Mouse (Mus musculus): ENCODE measurements around the gene Abce1.
"Not testable (repeated sequence)": the region's sequence is repeated elsewhere in the genome, so short reads cannot be mapped to it uniquely, and the experiment has no call there.

The Abce1 gene

GRCm38 (mm10) chr8:79711064-79711961 is at the start of gene Abce1, which contains the start of gene Anapc10:
Gene Abce1, minus strand, starts transcription at chr8:79711740.
Gene Anapc10, plus strand, starts transcription at chr8:79711820.
- peak; percentile 99 for DNase-seq (ENCODE audit: low spot score in 2 of 2)

GRCm38 (mm10) chr8:79750305-79750704 is 38.8 kb upstream of the Abce1 start:
- DNase-seq (ENCODE audit: low spot score in 2 of 2), result peak in 1 of 2 experiments; percentile 15

- DNase-seq (ENCODE audit: low spot score in 2 of 2), result no peak
Measured at GRCm38 (mm10) chr8:79748591-79748990, 37.1 kb upstream of the Abce1 start.

GRCm38 (mm10) chr8:79748171-79748570 is 36.6 kb upstream of the Abce1 start:
- DNase-seq (ENCODE audit: low spot score in 2 of 2), result no peak

DNA sequence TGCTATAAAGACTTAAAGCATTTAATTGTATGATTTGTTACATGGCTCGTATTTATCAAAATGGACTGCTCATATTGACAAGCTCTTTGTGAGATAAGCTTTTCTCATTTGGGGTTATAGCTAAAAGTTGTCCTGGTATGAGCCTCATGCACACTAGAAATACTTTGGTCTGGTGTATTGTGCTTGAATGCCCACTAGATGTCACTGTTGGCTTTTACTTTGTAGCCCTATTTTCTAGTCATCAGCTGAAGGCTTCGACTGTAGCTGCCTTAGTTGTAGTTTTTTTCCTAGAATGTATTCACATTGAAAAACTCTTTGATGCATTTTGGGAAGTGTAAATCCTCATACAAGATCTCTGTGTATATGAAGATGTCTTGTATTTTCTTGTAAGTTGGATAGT is 22.8 kb upstream of the Abce1 start:
- DNase-seq (ENCODE audit: low spot score in 2 of 2), result peak; percentile 33 to 56

DNA sequence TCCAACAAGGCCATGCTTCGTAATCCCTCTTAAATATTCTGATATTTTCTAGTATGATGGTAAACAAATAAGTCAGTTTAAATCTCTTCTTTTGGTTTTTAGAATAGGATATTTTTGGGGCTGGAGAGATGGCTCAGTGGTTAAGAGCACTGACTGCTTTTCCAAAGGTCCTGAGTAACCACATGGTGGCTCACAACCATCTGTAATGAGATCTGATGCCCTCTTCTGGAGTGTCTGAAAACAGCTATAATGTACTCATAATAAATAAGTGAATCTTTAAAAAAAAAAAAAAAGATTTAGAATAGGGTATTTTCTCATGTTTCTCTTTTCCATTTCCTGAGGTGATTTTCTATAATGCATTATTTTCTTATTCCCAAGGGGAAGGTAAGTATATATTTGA is 16.4 kb upstream of the Abce1 start:
- no peak for DNase-seq (ENCODE audit: low spot score in 2 of 2)

- DNase-seq (ENCODE audit: low spot score in 2 of 2), result no peak
Measured at GRCm38 (mm10) chr8:79724589-79724988, 13.0 kb upstream of the Abce1 start.

DNA sequence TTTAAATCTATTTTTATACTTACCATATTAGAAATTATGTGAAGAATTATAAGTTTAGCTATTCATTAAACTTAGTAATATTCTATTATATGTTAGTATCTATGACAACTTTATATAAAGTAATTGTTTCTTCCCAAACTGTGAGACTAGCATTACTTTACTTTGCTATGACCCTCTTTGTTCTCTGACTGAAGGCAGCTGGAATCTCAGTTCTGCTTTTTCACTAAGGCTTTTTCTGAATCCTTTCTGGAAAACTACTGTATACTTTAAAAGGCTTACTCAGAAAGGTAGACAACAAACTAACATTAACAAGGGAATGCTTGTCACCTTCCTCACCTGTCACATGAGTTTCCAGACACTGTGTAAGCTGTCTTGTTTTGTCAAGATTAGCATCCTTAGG is 11.8 kb upstream of the Abce1 start:
- no peak for DNase-seq (ENCODE audit: low spot score in 2 of 2)

DNA sequence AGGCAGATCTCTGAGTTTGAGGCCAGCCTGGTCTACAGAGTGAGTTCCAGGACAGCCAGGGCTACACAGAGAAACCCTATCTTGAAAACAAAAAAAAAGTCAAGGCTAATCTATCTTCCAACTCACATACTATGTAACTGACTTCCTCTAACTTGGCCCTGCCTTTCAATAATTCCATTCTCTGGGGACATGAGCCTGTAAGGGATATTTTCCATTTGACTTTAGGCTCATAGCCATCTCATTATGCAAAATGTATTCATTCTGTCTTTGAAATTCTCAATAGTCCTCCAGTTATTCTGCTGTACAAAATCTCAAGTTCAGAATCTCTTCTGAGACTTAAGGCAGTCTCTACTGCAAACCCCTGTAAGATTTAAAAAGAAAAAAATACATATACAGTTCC is 10.0 kb upstream of the Abce1 start:
- no peak for DNase-seq (ENCODE audit: low spot score in 2 of 2)

- no peak for DNase-seq (ENCODE audit: low spot score in 2 of 2)
Measured at GRCm38 (mm10) chr8:79712676-79713075, 1.1 kb upstream of the Abce1 start.

DNA sequence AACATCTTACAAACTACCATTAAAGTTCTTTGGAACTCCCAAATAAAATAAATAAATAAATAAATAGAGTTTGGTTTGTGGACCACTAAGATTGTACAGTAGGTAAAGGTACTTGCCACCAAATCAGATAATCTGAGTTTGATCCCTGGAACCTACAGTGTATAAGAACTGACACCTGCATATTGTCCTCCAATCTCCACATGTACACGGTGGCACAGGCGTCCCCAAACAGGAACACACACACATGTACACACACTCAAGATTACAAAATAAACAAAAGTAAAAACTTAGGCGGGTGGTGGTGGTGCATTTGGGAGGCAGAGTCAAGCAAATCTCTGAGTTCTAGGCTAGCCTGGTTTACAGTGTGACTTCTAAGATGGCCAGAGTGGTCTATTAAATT is 4.9 kb downstream of the Abce1 start:
- DNase-seq (ENCODE audit: low spot score in 2 of 2), result no peak

- no peak for DNase-seq (ENCODE audit: low spot score in 2 of 2)
Measured at GRCm38 (mm10) chr8:79692531-79692930, 19.0 kb downstream of the Abce1 start.

DNA sequence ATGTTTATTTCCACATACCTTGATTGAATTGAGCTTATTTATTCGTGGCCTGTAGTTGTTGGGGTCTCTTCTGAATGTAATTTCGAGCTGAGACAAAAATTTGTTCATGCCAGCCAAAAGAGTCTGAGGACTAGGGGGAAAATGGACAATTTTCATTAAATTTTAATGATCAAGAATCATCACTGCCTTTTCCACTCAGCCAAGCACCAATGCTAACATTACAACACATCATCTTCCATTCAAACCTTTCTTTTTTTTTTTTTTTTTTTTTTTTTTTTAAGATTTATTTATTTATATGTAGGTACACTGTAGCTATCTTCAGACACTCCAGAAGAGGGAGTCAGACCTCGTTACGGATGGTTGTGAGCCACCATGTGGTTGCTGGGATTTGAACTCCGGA is 25.6 kb downstream of the Abce1 start:
- not testable (repeated sequence) for DNase-seq (ENCODE audit: low spot score in 2 of 2)

GRCm38 (mm10) chr8:79680965-79681364 is 30.6 kb downstream of the Abce1 start:
- no peak for DNase-seq (ENCODE audit: low spot score in 2 of 2)

DNA sequence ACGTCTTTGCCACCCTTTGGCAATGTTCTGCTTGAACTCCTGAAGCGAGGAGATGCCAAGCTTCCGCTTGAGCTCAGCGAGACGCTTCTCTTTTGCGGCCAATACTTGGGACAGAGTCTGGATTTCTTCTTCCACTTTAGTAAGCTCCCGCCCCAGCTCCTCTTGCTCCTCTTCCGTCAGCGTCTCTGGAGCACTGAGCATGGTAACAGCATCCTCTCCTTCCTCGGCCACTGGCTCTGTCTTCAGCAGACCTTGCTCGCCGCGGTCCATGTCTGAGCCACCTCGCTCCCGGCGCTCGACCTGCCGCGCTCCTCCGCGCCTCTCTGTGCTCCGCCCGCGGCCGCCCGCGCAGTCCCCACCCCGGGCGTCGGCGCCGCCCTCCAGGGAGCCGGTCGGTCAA is 31.0 kb downstream of the Abce1 start:
- peak in 1 of 2 experiments; percentile 27 for DNase-seq (ENCODE audit: low spot score in 2 of 2)

DNA sequence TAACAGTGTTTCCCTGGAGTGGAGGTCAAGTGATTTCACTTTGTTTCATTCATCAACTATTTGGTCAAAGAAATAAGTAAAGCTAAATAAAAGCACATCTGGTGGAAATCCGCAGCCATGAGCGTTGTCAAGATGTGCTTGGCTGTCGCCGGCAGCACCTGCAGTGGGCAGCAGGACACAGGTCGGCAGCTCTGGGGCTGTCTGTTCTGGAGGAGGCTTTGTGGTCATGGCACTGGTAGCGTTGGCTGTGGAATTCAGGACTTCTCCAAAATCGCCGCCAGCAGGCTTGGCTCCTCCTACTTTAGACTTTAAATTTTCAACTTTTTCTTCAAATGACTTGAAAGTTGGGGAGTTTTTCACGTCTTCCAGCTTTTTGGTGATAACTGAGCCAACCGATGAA is 31.5 kb downstream of the Abce1 start:
- not testable (repeated sequence) for DNase-seq (ENCODE audit: low spot score in 2 of 2)

DNA sequence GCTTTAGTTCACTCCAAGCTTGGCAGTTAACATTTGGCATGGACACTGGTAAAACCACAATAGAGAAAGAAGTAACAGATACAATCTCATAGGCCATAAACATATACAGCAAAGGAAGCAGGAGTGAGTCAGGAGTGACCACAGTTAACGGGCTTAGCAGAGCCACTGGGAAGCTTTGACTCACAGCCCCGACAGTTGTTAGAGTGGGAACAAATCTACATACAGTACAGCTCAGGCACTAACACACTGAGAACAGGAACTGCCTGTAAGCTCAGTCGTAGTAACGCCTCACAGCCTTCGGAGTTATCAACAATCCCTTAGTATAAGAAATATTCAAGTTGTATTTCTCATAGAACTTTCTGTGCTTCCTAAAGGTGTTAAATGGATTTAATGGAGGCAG is 32.5 kb downstream of the Abce1 start:
- no peak for DNase-seq (ENCODE audit: low spot score in 2 of 2)

DNA sequence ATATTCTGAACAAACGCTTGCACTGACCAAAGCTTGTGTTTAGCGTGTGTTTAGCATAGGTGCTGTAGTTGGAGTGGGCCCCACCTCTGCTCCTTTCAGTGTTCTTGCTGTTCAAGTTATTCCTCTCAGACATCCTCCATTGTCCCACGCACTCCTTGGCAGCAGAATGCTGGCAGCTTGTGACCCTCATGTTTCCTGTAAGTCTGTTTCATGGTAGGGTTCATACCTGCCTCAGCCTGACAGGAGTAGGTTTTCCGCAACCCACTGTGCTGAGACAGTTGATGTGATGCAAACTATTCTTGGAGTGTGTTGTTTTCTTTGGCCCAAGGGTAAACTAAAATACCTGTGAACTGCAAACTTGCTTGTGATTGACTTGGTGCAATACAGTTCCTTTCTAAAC is 35.1 kb downstream of the Abce1 start:
- no peak for DNase-seq (ENCODE audit: low spot score in 2 of 2)

DNA sequence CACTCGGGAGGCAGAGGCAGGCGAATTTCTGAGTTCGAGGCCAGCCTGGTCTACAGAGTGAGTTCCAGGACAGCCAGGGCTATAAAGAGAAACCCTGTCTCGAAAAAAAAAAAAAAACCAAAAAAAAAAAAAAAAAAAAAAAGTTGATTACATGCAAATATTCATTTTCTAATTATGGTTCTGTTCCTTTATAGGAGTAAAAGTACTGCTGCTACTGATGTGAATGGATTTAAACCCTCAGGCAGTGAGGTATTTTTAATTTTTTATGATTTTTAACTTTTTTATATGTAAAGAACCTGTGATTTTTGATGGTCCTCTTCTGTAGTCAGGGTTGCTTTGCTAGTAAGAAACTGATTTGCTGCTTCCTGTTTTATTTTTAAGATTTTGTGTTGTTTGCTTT is 52.8 kb downstream of the Abce1 start:
- not testable (repeated sequence) for DNase-seq (ENCODE audit: low spot score in 2 of 2)

GRCm38 (mm10) chr8:79653736-79654135 is 57.8 kb downstream of the Abce1 start:
- no peak for DNase-seq (ENCODE audit: low spot score in 2 of 2)

DNA sequence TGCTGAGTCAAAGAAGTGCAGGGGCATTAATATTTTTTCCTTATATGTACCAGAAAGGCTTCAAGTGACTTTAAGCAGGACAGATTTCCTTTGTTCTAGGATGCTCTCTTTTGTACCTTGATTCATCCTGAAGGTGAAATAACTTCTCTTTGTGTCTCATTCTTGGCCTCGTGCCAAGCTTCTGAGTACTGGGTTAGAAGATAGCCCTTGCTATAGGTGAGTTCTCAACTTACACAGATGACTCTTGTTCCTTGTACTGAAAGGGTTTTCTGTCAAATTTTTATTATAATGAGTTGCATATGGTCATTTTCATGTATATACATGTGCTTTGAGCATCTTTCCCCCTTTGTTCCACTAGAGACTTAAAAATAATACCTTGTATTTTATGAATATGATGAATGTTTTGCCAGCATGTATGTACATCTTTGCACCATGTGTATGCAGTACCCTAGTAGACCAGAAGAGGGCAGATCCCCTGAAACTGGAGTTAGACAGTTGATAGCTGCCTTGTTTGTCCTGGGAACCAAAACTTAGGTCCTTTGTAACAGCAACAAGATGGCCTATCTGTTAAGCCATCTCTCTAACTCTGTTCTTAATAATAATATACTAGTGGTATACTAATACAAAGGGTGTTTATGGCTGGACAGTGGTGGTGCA is 61.3 kb downstream of the Abce1 start:
- no peak for DNase-seq (ENCODE audit: low spot score in 2 of 2)

DNA sequence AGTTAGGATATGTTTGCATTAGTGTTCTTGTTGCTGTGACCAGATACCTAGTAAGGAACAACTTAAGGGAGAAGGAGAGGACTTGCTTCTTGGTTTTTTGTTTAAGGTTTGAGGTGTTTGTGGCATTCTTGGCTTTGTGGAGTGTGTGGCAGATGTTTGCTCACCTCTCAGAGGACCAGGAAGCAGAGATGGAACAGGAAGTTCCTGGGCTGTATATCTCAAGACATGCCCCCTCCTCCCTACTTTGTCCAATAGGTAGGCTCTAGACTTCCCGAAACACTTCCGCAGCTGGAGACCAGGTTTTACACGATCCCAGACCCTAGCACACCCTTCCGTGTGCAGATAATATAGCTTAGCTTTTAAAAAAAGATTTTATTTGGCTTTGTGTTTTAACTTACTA is 62.0 kb downstream of the Abce1 start:
- DNase-seq (ENCODE audit: low spot score in 2 of 2), result no peak

DNA sequence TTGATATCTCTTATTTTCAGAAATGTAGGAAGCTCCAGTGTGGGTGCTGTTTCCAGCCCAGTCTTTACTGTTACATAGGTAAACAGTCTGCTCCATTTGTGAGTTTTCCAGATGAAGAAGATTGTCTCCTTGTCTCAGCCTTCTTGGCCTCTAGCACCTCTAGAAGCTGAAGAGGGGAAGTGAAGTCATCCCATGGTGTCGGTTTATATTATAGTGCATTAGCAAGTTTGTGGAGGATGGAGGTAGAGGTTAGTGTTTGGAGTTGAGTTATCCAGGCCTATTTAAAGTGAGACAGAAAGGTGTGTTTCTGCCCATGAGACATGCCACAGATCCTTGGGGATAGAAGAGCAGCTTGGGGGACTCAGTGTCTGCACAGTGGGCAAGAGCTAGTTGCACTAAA is 70.4 kb downstream of the Abce1 start:
- DNase-seq (ENCODE audit: low spot score in 2 of 2), result no peak

Measured in right cerebral cortex, adult 2 months (tissue).